Mouse (Mus musculus) erythroblast, embryonic 14.5 days (primary cell): Measurements from ENCODE around the gene Sv2c. TPM values are rescaled to one million over a fixed set of nuclear protein-coding genes. Genes with fewer than 3 reads are reported as not detected.
"Not testable (repeated sequence)": the region's sequence is repeated elsewhere in the genome, so short reads cannot be mapped to it uniquely, and the experiment has no call there.

Experiments used
- H3K27me3 ChIP-seq: 2 replicates; pipeline ENCODE4 v1.6.1; 2012; ENCODE audit warnings: inconsistent platforms; ENCODE audit not compliant: control insufficient read depth
- H3K36me3 ChIP-seq: 2 replicates; pipeline ENCODE4 v1.6.1; 2012; ENCODE audit warnings: mild to moderate bottlenecking, inconsistent platforms; ENCODE audit not compliant: control insufficient read depth
- H3K4me1 ChIP-seq: 2 replicates; pipeline ENCODE4 v1.6.1; 2012; ENCODE audit warnings: inconsistent platforms; ENCODE audit not compliant: control insufficient read depth
- H3K4me3 ChIP-seq: replicated peaks from 2 replicates; pipeline ENCODE3; 2012; ENCODE audit warnings: moderate library complexity, mild to moderate bottlenecking, inconsistent platforms
- H3K9me3 ChIP-seq: 2 replicates; pipeline ENCODE4 v1.6.1; 2012; ENCODE audit warnings: low read length, inconsistent platforms, mixed read lengths; ENCODE audit not compliant: control insufficient read depth
- GATA1 ChIP-seq: IDR thresholded peaks from 2 replicates; pipeline ENCODE4 v1.6.1; 2012; ENCODE audit warnings: low read length, inconsistent platforms, mixed read lengths
- TAL1 ChIP-seq: IDR thresholded peaks from 3 replicates; pipeline ENCODE4 v1.6.1; 2012; ENCODE audit warnings: low read length, inconsistent platforms, mixed read lengths
- polyA plus RNA-seq: library from polyadenylated mRNA; stranded (reverse); fragments of >175 nt; gene quantifications from 2 replicates; pipeline ENCODE4 v1.2.3, GENCODE M21; 2012

Sv2c gene
- polyA plus RNA-seq, 1 experiment = 0.01 TPM

DNA sequence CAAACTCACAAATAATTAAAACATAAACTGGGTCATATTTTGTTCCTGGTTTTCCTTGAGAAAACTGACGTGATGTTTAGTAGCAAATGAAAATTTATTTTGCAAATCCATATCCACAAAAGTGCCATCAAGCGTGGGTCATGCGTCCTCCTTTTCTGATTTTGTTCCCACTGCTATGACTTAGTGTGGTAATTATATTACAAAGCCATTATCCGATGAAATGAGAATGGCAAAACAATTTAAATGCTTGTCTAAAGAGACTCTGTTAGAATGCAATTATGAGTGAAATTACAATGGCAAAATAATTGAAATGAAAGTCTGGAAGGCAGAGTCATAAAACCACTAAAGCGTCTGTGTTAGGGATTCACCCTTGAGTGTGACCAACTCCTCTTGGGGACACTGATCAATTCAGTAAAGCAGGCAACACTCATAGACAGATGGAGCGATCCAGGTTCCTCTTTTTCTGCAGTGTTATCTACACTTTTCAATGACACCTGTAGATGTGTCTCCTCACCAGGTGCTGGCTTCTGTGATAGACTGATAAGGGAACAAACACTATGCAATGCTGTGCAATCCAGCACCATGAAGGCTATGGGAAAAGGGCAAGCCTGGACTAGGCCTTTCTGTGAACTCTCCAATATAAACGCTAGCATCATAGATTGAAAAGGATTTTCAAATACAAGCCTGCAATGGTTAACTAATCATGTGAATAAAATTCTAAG is 46.6 kb downstream of the Sv2c start:
- Histone ChIP-seq H3K27me3 (no peaks in the 10 kb centered on the region), H3K9me3 (no peaks in the 10 kb centered on the region), H3K4me1 (no peaks in the 10 kb centered on the region), H3K36me3 (no peaks in the 10 kb centered on the region), H3K4me3 (no peak overlapping the region)
- TF ChIP-seq GATA1 (no peak), TAL1 (no peak)

GRCm38 (mm10) chr13:96081754-96082153 is 50.6 kb downstream of the Sv2c start, which contains the start of gene Gm17190:
Gene Gm17190, plus strand, starts transcription at chr13:96082054.
- H3K27me3 ChIP-seq, H3K4me3 ChIP-seq, H3K9me3 ChIP-seq, H3K36me3 ChIP-seq, H3K4me1 ChIP-seq: not testable (repeated sequence)

DNA sequence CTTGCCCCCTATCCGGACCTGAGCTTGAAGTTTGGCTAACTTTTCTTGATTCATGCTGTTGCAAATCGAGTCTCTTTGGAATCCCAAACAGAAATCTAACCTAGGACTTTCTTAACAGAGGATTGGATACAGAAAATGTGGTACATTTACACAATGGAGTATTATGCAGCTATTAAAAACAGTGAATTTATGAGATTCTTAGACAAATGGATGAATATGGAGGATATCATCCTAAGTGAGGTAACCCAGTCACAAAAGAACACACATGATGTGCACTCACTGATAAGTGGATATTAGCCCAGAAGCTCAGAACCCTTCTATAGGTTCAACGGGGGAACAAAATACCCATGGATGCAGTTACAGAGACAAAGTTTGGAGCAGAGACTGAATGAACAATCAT is 51.1 kb downstream of the Sv2c start, which contains the start of gene Gm20075:
Gm20075 (minus strand) TSS at position 101 of the 400 bp plus-strand sequence.
- not testable (repeated sequence) for H3K36me3 ChIP-seq, H3K4me1 ChIP-seq, H3K9me3 ChIP-seq, H3K4me3 ChIP-seq, H3K27me3 ChIP-seq

- TF ChIP-seq TAL1 = no peak
- no peak for TF ChIP-seq GATA1
- Histone ChIP-seq H3K36me3 (no peaks in the 10 kb centered on the region), H3K4me1 (no peaks in the 10 kb centered on the region), H3K9me3 (no peaks in the 10 kb centered on the region), H3K4me3 (no peak overlapping the region), H3K27me3 (no peaks in the 10 kb centered on the region)
These were observed 58.8 kb downstream of the Sv2c start for GRCm38 (mm10) chr13:96073555-96073954.

DNA sequence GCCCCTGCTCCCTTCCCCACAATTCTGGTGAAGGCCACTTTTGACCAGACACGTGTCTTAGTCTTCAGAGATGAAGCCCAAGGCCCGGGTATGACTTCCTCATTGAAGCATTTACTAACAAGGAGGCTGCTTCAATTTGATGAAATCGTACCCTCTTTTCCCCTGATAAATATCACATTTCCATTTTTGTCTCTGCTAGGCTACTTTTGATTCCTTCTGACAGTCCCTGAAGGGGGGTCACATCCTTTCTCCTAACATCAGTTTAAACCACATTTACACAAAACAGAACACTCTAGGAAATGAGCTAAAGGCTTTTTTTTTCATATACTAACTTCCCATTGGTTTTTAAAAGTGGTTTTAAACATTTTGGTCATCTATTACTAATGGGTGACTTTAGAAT is 79.6 kb downstream of the Sv2c start:
- no peaks in the 10 kb centered on the region for H3K9me3 ChIP-seq
- no peak overlapping the region for H3K4me3 ChIP-seq
- H3K4me1 ChIP-seq = no peaks in the 10 kb centered on the region

DNA sequence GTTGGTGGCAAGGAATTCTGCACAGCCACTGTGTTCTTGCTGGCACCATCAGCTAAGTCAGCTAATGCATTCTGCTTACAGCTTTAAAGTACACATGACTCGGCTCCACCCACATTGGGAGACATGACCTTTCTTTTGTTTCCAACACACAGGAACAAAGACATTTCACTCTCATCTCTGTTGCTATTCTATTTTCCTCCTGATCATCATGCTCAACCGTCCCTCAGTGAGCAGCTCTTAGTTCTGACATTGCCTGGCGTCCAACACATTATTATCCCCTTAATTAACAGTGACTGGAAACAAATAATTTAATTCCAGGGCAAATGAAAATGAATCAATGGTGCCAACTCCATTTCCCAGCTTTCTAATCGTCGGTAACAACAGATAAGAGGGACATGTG is 87.0 kb downstream of the Sv2c start:
- H3K4me1 ChIP-seq = no peaks in the 10 kb centered on the region
- no peaks in the 10 kb centered on the region for H3K27me3 ChIP-seq
- H3K9me3 ChIP-seq = no peaks in the 10 kb centered on the region
- H3K4me3 ChIP-seq = no peak overlapping the region
- H3K36me3 ChIP-seq = no peaks in the 10 kb centered on the region
- TF ChIP-seq GATA1 (no peak), TAL1 (no peak)

More for the DNA sequence above, 79.6 kb downstream of the Sv2c start:
- Histone ChIP-seq H3K36me3 (no peaks in the 10 kb centered on the region), H3K27me3 (no peaks in the 10 kb centered on the region)
- no peak for TF ChIP-seq TAL1
- no peak for TF ChIP-seq GATA1

DNA sequence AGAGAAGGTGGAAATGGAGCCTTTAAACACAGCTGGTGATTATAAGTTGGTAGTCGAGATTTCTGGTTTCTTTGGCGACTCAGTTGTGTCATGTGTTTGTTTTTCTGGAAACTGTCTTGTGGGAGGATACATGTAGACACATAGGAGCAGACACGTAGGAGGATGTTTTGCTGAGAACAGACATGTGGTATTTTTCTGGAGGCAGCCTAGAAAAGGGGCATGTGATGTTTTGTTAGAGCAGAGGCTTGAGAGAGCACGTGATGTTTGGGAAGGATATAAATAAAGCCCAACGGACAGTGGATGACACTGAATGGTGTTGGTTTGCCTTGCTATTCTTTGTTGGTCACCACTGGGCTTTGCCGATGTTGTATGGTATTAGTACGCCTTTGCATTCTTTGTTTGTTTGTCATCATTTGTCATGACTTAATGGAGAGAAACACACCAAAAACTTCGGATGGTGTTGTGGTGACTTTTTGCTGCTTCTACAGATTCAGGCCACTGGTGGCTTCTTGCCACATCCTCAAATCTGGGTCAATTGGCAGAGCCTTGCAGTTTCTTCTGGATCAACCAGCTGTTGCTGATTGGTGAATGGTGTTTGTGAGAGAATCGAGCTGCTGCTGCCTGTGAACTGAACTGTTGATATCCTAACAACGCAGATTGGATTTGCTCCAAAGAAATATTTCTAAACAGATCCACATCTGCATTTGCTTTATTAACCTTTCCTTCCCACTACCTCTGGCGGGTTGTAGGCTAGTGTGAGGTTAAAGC is 91.9 kb downstream of the Sv2c start:
- H3K4me3 ChIP-seq = no peak overlapping the region
- TF ChIP-seq TAL1 (no peak), GATA1 (no peak)

GRCm38 (mm10) chr13:96039536-96039935 is 92.8 kb downstream of the Sv2c start:
- no peaks in the 10 kb centered on the region for H3K9me3 ChIP-seq
- H3K4me1 ChIP-seq = no peaks in the 10 kb centered on the region
- no peak overlapping the region for H3K4me3 ChIP-seq
- no peak for TF ChIP-seq GATA1
- TF ChIP-seq TAL1 = no peak
- no peaks in the 10 kb centered on the region for H3K27me3 ChIP-seq
- no peaks in the 10 kb centered on the region for H3K36me3 ChIP-seq

More for the DNA sequence above, 91.9 kb downstream of the Sv2c start:
- Histone ChIP-seq H3K9me3 (no peaks in the 10 kb centered on the region), H3K36me3 (no peaks in the 10 kb centered on the region), H3K27me3 (no peaks in the 10 kb centered on the region), H3K4me1 (no peaks in the 10 kb centered on the region)

- H3K4me3 ChIP-seq = no peak overlapping the region
- no peak for TF ChIP-seq GATA1
- no peak for TF ChIP-seq TAL1
- no peaks in the 10 kb centered on the region for H3K36me3 ChIP-seq
- no peaks in the 10 kb centered on the region for H3K4me1 ChIP-seq
- no peaks in the 10 kb centered on the region for H3K27me3 ChIP-seq
- no peaks in the 10 kb centered on the region for H3K9me3 ChIP-seq
These were observed 101.8 kb downstream of the Sv2c start for GRCm38 (mm10) chr13:96030368-96031223.
